Mouse (Mus musculus) cerebellum, adult 8-10 months (tissue): ENCODE measurements around the gene Umad1.
"Not testable (repeated sequence)": the region's sequence is repeated elsewhere in the genome, so short reads cannot be mapped to it uniquely, and the experiment has no call there.

Experiments
- DNase-seq: peaks from one replicate; pipeline ENCODE4 v3.0.0; 2022

Umad1 gene

DNA sequence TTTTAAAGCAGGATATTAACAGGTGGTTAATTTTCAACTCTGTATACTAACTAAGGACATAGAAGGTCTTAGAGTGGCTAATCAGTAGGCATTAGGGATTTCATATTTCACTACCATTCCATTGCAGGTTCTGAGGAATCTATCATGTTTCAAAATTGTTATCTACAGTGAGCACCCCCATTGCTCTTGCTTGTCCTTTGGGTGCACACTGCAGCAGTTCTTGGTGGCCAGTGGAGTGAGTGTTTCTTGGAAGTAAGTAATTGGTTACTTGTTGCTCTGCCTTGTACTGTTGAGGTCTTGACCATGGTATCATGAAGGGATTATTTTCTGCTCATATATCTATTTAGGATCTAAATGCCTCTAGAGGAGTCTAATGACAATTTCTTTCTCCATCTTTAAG is 57.1 kb downstream of the Umad1 start:
- no peak for DNase-seq

DNA sequence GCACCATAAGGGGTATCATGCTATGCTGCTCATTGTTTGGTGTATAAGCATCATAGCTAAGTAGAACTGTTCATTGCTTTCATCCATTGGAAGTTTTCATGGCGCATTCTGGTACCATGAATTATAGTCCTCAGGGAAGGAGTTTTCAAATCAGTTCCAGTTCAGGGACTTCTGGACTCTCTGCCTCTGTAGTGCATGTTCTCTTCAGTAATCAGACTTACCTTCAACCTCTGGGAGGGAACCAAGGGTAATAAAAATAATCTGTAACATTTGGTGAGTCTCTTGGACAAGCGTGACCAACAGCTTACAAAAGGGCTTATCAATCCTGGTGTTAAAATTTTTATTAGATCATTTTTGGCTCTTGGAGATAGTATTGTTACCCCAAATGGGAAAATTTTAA is 60.5 kb downstream of the Umad1 start:
- no peak for DNase-seq

GRCm38 (mm10) chr6:8331496-8331895 is 72.4 kb downstream of the Umad1 start:
- not testable (repeated sequence) for DNase-seq

- DNase-seq, result no peak
Observed at GRCm38 (mm10) chr6:8333380-8333779, 74.3 kb downstream of the Umad1 start.

DNA sequence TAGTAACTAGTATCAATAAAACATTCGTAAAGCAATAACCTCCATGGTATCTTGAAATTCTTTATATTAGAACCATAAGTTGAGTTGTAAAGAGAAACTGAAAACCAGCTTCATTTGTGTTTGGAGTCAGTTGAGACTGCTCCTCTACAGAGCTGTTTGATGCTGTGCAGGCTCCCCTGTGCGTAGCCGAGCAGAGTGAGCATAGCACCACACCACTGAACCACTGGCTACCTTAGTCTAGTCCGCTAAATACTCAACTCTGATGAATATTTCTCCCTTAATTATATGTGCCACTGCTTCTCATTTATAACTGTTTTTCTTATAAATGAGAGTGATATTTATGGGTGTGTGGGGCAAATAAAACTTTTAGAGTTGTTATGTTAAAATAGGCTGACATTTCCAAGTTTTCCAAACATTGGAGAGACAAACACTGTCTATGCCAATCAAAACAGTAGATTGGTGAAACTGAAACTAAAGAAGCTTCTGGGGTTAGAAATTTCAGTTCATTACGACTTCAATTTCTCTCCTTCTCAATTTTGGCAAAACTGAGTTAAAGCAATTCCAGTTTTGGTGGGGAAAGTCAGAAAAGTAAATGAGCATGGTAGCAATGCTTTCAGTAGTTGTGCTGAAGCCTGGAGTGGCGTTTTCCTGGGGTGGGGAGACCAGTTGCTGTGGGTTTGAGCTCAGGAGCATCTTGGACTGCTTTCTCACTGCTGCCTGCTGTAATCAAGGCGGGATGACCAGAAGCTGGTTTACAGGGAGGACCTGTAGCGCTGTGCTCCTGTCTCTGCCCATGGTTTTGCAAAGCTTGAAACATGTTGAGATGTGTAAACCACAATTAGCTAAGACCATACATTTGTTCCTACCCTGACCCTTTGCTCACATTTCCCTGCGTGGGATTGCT is 77.7 kb downstream of the Umad1 start:
- DNase-seq, result no peak

DNA sequence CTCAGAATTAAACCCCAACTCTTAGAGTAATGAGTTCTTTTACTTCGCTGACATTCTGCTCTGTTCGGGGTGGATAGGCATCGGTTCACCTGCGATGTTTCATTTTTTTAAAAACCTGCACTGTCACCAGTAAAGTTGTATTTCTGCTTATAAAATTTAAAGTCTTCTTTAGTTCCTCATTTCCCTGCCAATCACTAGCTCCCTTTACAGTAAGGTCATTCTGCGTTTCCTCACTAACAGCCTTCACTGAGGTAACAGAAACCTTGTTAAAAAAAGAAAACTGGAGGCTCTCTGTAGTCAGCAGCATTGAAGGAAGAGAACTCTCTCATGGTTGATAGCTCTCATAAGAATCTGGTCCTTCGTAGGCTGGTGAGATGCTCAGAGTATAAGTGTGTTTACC is 80.4 kb downstream of the Umad1 start:
- no peak for DNase-seq

DNA sequence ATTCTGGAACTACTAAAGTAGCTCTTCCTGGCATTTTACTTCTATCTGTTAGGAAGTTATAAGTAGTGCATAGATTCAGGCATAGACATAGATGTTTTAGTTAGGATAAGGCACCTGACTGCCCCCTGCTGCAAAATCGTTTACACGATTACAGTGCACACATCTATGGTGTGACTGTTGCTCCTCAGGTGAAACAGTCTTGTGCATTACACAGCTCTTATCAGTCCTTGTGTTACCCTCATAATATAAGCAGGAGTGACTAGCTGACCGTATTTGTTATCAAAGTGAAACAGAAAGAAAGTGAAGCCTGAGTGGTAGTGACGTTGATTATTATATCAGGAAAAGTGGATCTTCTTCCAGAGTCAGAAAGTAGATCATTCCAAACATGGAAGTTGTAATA is 84.2 kb downstream of the Umad1 start:
- no peak for DNase-seq

- DNase-seq, result no peak
Observed at GRCm38 (mm10) chr6:8345219-8345856, 86.2 kb downstream of the Umad1 start.

- no peak for DNase-seq
Observed at GRCm38 (mm10) chr6:8347154-8347553, 88.1 kb downstream of the Umad1 start.

DNA sequence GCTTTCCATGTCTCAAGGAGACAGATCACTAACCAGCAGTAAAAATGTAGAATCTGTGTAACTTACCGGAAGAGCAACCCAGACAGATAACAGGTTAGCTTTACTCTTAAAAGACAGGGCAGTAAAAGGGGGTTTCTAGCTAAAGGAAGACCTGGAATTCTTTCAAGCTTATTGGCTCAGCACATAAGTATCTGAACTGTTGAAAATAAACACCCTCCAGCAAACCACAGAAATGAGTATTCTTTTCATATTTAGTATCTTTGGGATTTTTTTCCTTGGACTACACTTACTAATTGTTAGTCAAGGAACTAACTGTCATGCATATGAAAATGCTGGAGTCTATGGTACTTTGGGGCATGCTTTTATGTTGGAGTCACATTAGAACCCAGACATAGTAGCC is 89.3 kb downstream of the Umad1 start:
- no peak for DNase-seq

- no peak for DNase-seq
Observed at GRCm38 (mm10) chr6:8349060-8349670, 90.1 kb downstream of the Umad1 start.

DNA sequence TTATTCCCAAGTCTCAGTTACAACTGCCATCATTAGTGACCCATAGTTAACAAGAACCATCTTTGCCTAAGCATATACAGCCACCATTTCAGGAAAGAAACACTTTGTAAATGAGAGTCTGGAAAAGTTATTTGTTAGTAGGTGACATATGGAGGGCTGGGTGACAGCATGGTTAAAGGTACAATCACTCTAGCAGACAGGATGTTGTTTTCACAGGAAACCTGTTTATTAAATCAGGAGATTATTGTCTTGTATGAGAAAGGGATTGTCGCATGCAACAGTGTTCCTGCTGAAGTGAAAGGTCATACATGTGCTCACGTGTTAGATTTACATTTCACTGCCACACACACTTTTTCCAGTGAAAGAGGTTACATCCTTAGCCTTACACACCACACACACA is 92.4 kb downstream of the Umad1 start:
- no peak for DNase-seq

DNA sequence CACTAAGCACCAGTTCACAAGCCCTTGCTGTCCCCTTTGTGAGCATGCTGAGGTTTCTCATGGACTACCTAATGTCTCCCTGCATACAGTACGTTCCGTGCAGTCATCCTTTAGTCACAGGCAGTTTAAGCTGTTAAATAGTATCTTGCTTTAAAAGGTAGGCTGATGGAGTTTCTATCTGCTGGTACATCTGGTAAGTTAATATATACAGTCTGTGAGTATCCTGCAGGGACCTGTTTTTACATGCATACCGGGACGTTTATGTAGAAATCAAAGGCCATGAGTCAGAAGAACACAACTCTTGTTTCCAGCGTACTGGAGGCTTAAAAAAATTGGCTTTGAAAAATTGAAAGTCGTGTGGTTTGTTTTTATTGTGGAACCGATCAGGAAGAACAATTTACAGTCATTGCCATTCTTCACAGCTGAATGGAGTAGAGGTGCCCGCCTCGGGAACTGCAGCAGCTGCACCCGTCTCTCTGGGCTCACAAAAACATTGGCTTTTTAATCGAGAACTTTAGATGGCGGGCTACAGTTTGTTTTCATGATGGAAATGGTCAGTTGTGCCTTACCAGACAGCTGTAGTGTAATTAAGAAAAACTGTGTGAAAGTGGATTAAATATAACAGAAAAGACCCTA is 93.6 kb downstream of the Umad1 start:
- no peak for DNase-seq

GRCm38 (mm10) chr6:8353461-8353860 is 94.4 kb downstream of the Umad1 start:
- DNase-seq, result no peak

GRCm38 (mm10) chr6:8354846-8355245 is 95.8 kb downstream of the Umad1 start:
- DNase-seq, result no peak

DNA sequence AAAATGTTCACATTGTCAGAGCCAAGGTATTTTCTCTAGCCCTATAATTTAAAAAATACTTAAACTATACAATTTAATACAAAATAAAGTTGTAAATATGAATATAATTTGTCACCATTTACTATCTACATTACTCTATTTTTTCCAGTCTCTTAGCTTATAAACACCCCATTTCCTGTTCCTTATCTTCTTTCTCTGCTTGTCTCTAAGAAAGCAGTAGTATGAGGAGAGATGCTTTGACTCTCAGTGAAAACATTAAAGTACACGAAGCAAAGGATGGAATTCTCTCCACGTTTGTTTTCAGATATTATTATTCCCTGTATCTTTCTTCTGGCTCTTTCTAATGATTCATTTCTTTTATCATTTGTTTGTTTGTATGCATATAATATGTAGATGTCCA is 99.1 kb downstream of the Umad1 start:
- DNase-seq, result no peak

- no peak for DNase-seq
Observed at GRCm38 (mm10) chr6:8358782-8359181, 99.7 kb downstream of the Umad1 start.

DNA sequence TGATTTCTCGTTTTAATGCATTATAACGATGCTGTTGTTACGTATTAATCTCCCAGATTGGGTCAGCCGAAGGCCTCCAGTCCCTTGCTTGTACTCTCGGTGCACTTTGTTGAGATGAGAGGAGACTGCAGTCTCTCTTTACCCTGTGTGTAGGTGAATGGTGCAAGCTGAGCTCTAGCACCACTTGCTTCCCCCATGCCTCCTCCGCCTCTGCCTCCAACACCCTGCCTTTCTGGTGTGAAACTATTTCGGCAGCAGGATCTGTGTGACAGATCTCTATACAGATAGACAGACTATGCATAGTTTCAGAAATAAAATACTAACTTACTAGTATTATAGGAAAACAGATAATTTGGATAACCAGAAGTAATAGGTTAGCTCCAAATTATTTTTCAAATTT is 101.7 kb downstream of the Umad1 start:
- DNase-seq, result no peak

- no peak for DNase-seq
Observed at GRCm38 (mm10) chr6:8364033-8364756, 105.1 kb downstream of the Umad1 start.

GRCm38 (mm10) chr6:8364757-8365150 is 105.7 kb downstream of the Umad1 start:
- DNase-seq, result no peak

GRCm38 (mm10) chr6:8367675-8368074 is 108.6 kb downstream of the Umad1 start:
- no peak for DNase-seq

GRCm38 (mm10) chr6:8368198-8368864 is 109.2 kb downstream of the Umad1 start:
- no peak for DNase-seq
